ENCODE assay signal across 23 mouse cellular contexts in the genomic region with DNA sequence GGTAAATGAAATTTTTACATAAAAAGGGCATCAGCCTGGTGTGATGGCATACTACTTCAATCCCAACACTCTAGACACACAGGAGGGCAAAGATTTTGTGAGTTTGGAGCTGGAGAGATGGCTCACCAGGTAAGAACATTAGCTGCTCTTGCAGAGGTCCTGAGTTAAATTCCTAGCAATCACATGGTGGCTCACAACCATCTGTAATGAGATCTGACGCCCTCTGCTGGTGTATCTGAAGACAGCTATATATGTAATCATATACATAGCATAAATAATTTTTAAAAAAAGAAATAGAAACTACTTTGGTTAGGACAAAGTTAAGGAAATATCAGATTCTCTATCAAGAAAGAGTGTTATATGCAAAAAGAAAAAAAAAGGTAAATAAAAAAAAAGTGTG. TPM values are rescaled to one million over a fixed set of nuclear protein-coding genes. Genes with fewer than 3 reads are reported as not detected.
DNase-seq lines count a peak whose midpoint lies in the region; ATAC-seq and TF ChIP-seq lines count a peak whose summit lies in the region.
"Had no signal": no experiment of that assay in that cellular context is flagged by ENCODE, and none has a peak within 500 bp of the region (broad histone marks: within the 10 kb centered on the region; RNA-seq: fewer than 3 reads in every experiment).

No protein-coding gene starts in this region.

- DNase-seq in kidney, postnatal 0 days (ENCODE audit: low spot score): no peak
- DNase-seq in kidney, adult 2 months: no peak
- DNase-seq in 3T3-L1 (ENCODE audit: low read depth, low spot score): peak; percentile 27
- DNase-seq in 416B (ENCODE audit: low read depth): peak; percentile 19
- peak; percentile 30 for DNase-seq in ZHBTc4 (ENCODE audit: low read depth, low spot score)
- DNase-seq in adrenal gland, adult 8-10 months: no peak
- DNase-seq in spleen, adult 12 weeks (ENCODE audit: low spot score): no peak
- DNase-seq: adrenal gland, postnatal 36 days; cerebellum, adult 11 months; cerebellum, postnatal 10 days; kidney, postnatal 4 days; liver; lung, adult 2 months; lung, postnatal 36 days had no signal

- no peaks in the 10 kb centered on the region for H3K9me3 ChIP-seq in kidney, postnatal 0 days (replicated peaks; ENCODE audit: low read length)
- H3K9me3 ChIP-seq: embryonic facial prominence, embryonic 10.5 days; heart, embryonic 10.5 days; hindbrain, embryonic 10.5 days; kidney, embryonic 15.5 days; limb, embryonic 10.5 days had no signal

- H3K4me1 ChIP-seq in kidney, postnatal 0 days (replicated peaks; ENCODE audit: insufficient read depth, low read length): no peaks in the 10 kb centered on the region
- H3K4me1 ChIP-seq in kidney, adult 2 months (ENCODE audit: control insufficient read depth, insufficient read depth, low read length): peaks cover 2% of the 10 kb centered on the region; the same call in 1 of the 2 replicates

- H3K9ac ChIP-seq in kidney, postnatal 0 days (ENCODE audit: low read depth, low read length): no peak overlapping the region
- H3K9ac ChIP-seq: kidney, embryonic 15.5 days had no signal

- TF ChIP-seq POLR2A in kidney, adult 2 months (IDR thresholded peaks at IDR 0.05; ENCODE audit: low read depth, low read length): no peak

- ATAC-seq in kidney, postnatal 0 days (replicated peaks; ENCODE audit: low FRiP score, low read depth): no peak
- ATAC-seq: forebrain, embryonic 16.5 days; hindbrain, embryonic 16.5 days; intestine, embryonic 16.5 days had no signal

- H3K27ac ChIP-seq in kidney, postnatal 0 days: no peak overlapping the region
- no peak overlapping the region for H3K27ac ChIP-seq in kidney, adult 2 months (ENCODE audit: insufficient read depth, low read depth, low read length)
- H3K27ac ChIP-seq: embryonic facial prominence, embryonic 10.5 days; heart, embryonic 10.5 days; hindbrain, embryonic 10.5 days; kidney, embryonic 15.5 days; limb, embryonic 10.5 days had no signal

- H3K4me3 ChIP-seq in kidney, postnatal 0 days (replicated peaks; ENCODE audit: low read depth, low read length): no peak overlapping the region
- H3K4me3 ChIP-seq in kidney, adult 2 months (ENCODE audit: insufficient read depth, low read depth, low read length): no peak overlapping the region
- H3K4me3 ChIP-seq: embryonic facial prominence, embryonic 10.5 days; heart, embryonic 10.5 days; hindbrain, embryonic 10.5 days; kidney, embryonic 15.5 days; limb, embryonic 10.5 days; myocyte had no signal

- TF ChIP-seq CTCF in kidney, postnatal 0 days (IDR thresholded peaks at IDR 0.05; ENCODE audit: low read depth): 0 out of 2 replicates have a peak, but pooled peaks have one; percentile 20
- no peak for TF ChIP-seq CTCF in kidney, adult 2 months (conservative IDR thresholded peaks at IDR 0.05; ENCODE audit: insufficient read depth, insufficient read length, low read depth, low read length)

- WGBS in kidney, postnatal 0 days: 79% methylated on average over 1 of the region's 1 CpGs
- WGBS in kidney, adult 2 months: 76% methylated on average over 1 of the region's 1 CpGs

- no peaks in the 10 kb centered on the region for H3K27me3 ChIP-seq in kidney, postnatal 0 days (ENCODE audit: insufficient read depth, low read length)
- no peaks in the 10 kb centered on the region for H3K27me3 ChIP-seq in kidney, adult 2 months (replicated peaks; ENCODE audit: control insufficient read depth, insufficient read depth, low read length)
- H3K27me3 ChIP-seq: kidney, embryonic 15.5 days had no signal

- H3K36me3 ChIP-seq in kidney, postnatal 0 days (ENCODE audit: insufficient read depth, low read length): 0 out of 2 replicates have a peak, but pooled peaks cover 8% of the 10 kb centered on the region
- no peaks in the 10 kb centered on the region for H3K36me3 ChIP-seq in kidney, adult 2 months (ENCODE audit: control insufficient read depth, insufficient read depth, low read length)

- H3K4me2 ChIP-seq in kidney, postnatal 0 days (ENCODE audit: low read length): no peak overlapping the region
- H3K4me2 ChIP-seq: kidney, embryonic 15.5 days had no signal

RNA-seq across cellular contexts. Expression of gene Ing2, which starts 4.2 kb away (rescaled TPM):
- polyA plus RNA-seq in kidney, postnatal 0 days (2015; fragmentation: Nextera tagmentation; extraction: Ambion mirVana): 15.8 and 19.8 TPM in 2 replicates
- 7.0 and 9.3 TPM in 2 replicates for polyA plus RNA-seq in kidney, adult 2 months (2012; rRNA removed)
- 10 to 100 TPM; 17.4 to 21.0 (median 19.7) TPM for total RNA-seq in adrenal gland, adult 8-10 months (2022)

RNA-seq across cellular contexts. Expression of gene Cdkn2aip, which starts 34.1 kb away (rescaled TPM):
- polyA plus RNA-seq in kidney, postnatal 0 days (2015; fragmentation: Nextera tagmentation; extraction: Ambion mirVana): 23.6 and 27.5 TPM in 2 replicates
- 3.9 and 6.3 TPM in 2 replicates for polyA plus RNA-seq in kidney, adult 2 months (2012; rRNA removed)
- 10 to 100 TPM; 12.9 to 14.0 (median 13.4) TPM for total RNA-seq in adrenal gland, adult 8-10 months (2022)

Comparison
In these comparisons a context has a peak if more than half of its experiments do, and no peak if none do; other contexts are left out.
1. DNase-seq: peak in 3T3-L1 (single experiment), 416B (single experiment) and ZHBTc4 (single experiment); none in kidney, postnatal 0 days (single experiment), kidney, adult 2 months (single experiment), adrenal gland, adult 8-10 months (single experiment) and spleen, adult 12 weeks (single experiment).